Mouse (Mus musculus) olfactory bulb, adult 2 months (tissue): Measurements from ENCODE around the gene Hspb11.

Experiments used
- CTCF ChIP-seq: fragments of 200-500 bp; IDR thresholded peaks from 2 replicates; pipeline ENCODE4 v1.5.1; 2012; ENCODE audit warnings: low read depth, mild to moderate bottlenecking, low read length, moderate library complexity; ENCODE audit not compliant: insufficient read depth
- POLR2A ChIP-seq: fragments of 200-500 bp; IDR thresholded peaks from 2 replicates; pipeline ENCODE4 v1.6.1; 2012; ENCODE audit warnings: mild to moderate bottlenecking, low read depth, low read length, moderate library complexity; ENCODE audit not compliant: insufficient read depth

DNA sequence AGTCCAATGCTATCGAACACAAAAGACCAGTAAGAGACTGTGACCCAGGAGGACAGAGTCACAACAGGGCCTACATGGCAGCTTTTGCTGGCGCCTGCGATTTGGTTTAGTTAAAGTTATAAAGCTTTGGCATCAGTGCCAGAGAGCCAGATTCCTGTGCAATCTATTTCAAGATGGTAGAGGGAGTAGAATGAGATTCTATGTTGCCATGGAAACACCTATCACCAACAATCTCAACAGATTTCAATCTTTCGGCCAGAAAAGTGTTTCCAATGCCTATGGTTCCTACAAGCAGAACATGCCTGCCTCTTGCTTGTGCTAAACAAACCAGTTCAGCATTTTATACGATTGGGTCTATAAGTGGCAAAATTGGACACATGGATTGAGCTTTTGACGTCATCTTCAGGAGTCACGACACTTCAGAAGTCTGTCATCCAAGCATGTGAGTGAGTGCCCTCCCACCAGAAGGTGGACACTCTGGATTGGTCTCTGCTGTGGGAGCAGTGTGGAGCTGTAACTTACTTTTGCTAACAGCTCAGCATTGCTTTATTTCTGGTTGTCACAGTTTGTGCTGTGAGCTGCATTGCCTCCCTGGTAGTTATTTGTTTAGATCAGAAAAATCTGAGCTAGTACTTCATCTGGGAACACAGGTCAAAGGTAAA lies 38.3 kb downstream of the Hspb11 start:
- TF ChIP-seq CTCF (no peak), POLR2A (no peak)
